Mouse (Mus musculus): ENCODE results near the gene CN725425. TPM values are rescaled to one million over a fixed set of nuclear protein-coding genes. Genes with fewer than 3 reads are reported as not detected.
A peak's percentile ranks its signal among the peaks of the same experiment; 100 is the strongest.

CN725425 gene
- total RNA-seq (2015) = not detected in 2 replicates
- total RNA-seq (2017) = not detected in 2 replicates

DNA sequence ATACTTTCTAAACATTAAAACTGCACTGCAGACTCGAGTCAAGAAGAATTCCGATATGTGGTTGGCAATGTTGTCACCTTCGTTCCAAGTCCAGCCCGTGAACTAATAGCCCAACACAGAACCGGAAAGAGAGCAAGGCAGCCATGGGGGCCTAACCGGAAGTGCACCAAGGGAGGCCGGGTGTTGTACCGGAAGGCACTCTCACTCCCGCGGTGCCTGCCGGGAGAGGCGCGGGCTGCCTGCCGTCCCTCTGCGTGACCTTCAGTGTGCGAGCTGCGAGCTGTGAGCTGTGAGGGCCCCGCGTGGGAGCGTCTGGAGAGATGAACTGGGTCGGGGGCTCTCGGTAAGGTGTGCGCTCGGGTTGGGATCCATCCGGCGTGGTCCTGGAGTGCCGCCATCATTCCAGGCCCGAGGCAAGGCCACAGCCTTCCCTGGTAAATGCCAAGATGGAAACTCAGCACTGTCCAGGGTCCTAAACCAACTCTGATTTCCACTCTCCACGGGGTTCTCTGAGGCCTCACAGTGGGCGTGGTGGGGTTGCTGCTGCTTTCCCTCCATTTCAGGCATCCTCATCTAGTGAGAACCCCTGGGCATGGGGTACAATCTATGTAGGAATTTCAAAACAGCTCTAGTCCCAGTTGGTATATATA is at the start of gene CN725425:
TSS of gene CN725425 (plus strand) at position 239 of the 650 bp plus-strand sequence.
- ATAC-seq (replicated peaks; ENCODE audit: poor library complexity) = no peak

DNA sequence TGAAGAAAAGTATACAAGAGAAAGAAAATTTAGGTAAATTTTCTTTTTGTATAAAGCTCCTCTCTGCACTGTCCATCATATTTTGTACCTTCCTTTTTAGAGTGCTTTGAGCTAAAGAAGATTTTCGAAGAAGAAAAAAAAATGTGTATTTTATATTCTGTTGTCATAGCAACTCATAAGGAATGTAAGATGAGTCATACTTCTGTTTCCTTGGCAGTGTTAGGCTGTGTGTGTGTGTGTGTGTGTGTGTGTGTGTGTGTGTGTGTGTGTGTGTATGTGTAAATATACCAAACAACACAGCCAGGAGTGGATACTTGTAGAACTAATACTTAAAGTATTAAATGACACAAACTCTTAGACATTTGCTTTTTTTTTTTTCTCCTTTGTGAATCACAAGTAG is 46.7 kb upstream of the CN725425 start:
- no peak for ATAC-seq (replicated peaks; ENCODE audit: poor library complexity)

DNA sequence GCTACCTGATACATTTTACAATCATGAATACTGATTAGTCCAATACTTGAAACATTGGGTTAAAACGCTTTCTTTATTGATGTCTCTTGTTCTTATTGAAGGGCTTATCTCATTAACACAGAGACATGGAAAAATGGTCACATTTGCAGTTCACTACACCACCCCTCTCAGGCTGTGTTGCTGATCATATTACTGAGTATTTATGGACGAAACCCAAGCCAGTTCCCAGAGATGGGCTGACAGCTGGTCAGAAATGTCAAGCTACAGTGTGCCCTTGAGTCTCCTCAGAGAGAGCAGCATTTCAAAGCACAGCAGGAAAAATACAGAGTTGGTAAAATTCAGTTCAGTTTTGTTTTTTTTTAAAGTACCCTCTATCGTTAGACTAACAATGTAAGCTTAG is 46.0 kb upstream of the CN725425 start:
- ATAC-seq (replicated peaks; ENCODE audit: poor library complexity) = no peak

DNA sequence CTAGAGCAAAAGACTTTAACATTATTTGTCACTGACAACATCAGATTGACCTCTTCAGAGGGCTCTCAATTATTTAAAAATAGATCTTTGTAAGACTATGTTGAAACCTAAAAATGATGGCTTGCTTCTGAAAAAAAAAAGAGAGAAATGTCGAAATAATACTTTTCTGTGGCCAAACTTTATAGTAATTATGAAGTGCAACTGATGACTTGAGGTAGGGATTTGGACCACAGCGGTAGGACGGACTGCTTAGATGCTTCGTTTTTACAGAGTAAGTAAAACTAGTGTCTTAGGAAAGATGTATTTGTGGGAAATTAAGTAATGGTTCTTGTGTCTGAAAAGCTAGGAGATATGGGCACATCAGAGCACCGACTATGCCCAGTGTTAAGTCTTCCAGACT is 38.1 kb upstream of the CN725425 start:
- no peak for ATAC-seq (replicated peaks; ENCODE audit: poor library complexity)

DNA sequence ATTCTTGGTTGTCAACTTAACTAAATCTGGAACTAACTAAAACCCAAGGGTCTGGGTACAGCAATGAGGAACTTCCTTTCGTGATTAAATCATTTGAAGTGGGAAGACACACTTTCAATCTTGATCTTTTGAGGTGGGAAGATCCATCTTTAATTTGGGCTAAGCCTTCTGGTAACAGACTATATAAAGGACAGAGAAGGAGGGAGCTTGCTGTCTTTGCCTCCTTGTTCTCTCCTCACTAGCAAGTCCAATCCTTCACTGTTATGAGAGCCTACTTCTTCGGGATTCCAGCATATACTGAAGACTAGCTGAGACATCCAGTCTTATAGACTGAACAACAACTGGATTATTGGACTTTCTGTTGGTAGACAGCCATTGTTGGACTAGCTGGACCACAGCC is 35.8 kb upstream of the CN725425 start:
- no peak for ATAC-seq (replicated peaks; ENCODE audit: poor library complexity)

DNA sequence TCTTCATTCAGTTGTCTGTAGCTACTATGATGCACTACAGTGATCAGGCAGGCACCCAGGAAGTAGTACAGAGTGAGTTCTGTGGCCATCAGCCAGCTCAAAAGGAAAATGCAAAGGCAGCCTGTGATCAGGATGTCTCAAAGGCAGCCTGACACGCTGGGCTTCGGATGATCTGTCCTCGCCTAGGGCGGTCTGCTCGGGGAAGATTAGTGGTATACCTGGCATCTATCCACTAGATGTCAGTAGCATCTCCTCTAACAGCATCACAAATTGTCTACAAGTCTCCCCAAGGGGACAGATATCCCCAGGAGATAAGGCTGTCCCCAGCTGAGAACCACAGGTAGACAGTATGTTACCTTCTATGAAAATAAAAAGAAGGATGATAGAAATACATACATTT is 34.3 kb upstream of the CN725425 start:
- ATAC-seq (replicated peaks; ENCODE audit: poor library complexity) = peak; percentile 67

DNA sequence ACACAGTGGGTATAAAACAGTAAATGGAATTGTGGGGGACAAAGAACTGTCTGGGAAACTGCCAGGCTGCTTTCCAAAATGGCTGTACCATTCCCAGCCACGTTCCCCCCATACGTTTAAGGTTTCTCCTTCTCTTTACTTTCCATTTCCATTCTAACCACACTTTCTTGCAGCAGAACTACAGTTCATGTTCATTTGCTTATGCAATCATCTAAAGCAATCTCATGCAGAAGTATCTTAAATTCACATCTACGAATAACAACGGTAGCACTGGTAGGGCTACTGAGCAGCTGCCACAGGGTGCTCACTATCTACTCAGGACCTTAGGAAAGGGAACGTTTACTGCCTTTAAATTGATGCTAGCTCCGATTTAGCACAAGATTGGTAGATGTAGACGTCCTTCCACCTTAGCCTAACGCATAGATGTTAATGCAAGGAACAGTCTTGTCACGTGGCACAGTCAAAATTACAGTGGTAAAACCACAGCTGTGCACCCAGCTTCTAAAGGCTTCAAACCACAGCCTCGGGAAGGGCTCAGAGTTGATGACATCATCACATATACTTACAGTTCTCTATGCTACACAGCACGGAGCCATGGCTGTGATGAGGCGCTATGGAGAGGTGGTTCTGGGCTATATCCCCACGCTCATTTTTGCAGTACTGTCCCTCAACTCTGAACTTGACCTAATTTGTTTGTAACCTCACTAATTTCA is 31.3 kb upstream of the CN725425 start:
- peak; percentile 70 for ATAC-seq (replicated peaks; ENCODE audit: poor library complexity)

DNA sequence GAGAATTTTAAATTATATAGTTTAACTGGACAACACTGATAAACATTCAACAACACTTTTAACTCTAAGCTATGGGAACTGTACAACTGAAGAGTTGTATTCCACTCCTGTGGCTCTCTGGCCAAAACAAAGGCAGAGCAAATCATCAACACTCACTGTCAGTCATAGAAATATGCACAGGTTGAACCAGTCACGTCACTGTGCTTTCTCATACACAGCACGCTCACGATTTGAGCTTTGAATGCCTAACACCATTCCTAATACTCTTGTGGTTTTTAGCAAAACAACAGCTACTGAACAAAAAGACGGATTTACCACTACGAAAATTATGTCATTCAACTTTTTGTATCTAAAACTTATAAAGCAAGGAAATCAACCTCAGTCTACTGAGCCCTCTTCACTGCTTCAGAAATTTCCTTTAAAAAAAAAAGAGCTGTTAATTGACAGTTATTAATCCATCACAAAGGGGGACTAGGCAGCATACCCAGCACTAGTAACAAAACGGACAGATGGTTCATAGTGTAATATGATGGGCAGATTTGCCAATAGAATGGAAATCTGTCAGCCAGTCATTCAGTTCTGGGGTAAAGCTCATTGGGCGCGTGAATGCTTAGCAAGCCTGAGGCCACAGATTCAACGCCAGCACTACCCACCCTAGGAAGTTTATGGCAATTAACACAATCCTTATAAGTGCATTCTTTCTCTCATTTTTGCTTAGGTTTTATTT is 28.5 kb upstream of the CN725425 start:
- no peak for ATAC-seq (replicated peaks; ENCODE audit: poor library complexity)

DNA sequence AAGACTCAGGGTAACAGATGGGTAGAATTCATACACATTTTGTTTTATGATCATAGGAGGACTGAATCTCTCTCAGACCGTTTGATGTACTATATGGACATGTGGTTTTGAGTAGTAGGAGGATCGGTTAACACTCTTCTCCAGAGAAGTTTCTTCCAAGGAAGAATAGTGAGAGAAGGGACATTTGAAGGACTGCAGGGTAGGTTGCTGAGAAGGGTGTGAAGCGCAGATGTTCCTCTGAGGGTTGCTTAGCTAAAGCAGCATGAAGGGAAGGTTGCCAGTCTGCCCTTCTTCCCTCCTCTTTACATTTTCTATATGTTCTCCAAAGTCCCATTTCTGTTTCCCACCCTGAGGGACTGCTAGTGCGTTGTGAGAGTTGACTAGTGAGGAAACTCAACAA is 28.0 kb upstream of the CN725425 start:
- ATAC-seq (replicated peaks; ENCODE audit: poor library complexity) = no peak

DNA sequence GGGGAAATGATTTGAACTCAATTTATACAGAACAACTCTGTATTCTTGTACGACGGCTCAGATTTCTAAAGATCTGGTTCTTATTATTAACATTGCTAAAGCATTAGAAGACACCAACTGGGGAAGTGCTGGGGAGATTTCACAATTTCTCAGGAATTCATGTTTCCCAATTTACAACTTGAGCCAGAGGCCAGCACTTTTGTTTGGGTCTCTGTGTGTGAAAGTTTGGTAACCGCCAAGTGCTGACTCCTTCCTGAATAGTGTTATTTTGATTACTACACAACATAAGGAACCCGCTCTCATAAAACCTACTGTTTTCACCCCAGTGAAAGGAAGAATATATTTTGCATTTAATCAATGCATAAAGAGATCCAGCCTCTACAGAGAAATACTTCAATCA is 27.1 kb upstream of the CN725425 start:
- peak; percentile 66 for ATAC-seq (replicated peaks; ENCODE audit: poor library complexity)

DNA sequence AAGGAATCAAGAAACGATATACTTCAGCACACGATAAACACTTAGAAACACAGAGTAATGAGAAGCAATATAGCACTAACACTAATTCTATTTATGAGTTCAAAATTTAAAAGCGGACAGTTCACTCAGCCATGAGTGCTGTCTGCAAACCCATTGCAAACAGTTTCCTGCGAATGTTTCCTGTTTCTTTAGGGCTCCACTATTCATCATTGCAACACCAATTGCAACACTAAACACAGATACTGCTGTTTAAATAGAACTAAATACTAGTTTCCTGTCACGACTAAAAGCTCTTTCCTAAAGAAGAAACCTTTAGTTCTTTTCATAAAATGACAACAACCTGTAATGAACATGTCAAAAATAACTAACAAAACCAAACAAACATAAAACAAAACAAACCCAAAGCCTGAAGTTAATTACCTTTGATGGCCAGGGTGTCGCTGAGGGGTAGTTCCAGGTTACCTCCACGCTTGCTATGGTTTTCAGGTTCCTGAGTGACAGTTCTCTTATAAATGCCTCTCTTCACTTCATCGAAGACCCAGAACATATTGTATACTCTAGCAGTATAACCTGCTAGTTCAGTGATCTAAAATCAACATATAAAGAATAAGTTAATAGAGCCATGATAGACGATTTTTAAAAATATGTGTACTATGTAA is 20.5 kb upstream of the CN725425 start:
- ATAC-seq (replicated peaks; ENCODE audit: poor library complexity) = peak; percentile 98

DNA sequence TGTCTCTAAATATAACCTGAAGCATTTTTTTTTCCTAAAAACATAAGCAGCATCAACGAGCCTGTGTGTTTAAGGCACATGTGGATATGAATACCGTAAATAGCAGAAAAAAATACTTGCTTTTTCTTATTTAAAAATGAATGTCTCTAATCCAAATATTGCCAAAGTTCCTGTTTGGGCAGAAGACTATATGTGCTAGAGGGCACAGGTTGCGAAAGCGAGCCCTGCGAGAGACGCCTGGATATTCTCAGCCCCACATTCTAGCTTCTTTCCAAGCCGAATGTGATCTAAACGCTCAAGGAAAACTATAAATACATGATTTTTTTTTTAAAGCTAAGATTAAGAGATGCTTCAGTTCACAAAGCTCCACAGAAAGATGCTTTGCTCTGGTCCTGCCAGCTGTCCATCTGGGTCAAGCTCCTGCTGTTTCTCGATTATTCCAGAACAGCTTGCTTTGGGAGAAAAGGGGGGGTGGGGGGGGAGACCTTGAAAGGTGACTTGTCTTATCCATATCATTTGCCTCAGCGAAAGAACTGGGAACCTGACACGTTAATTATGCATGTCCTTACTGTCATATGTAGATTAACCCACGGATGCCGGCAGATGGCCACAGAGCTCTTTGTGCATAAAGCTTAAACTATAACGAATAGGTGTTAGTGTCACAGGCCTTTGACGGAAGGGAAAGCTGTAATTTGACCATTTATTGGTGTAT is 19.2 kb upstream of the CN725425 start:
- ATAC-seq (replicated peaks; ENCODE audit: poor library complexity) = peak; percentile 64

DNA sequence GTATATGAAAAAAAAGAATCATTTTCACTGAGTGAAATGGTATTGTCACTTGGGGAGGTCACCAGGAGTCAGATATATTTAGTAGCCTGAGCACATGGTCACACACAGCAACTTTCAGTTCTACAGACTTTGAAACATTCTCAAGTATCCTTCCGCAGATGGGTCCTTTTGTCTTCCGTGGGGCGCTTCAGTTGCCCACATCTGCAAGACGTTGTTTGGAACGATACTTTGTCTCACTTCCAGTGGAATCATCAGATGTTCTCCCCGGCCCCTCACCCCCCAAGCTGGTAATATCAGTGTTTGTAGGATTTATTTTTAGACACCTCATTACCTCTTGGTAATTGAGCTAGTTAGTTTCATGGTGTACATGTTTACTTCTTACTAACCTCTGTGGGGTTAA is 12.9 kb upstream of the CN725425 start:
- no peak for ATAC-seq (replicated peaks; ENCODE audit: poor library complexity)

DNA sequence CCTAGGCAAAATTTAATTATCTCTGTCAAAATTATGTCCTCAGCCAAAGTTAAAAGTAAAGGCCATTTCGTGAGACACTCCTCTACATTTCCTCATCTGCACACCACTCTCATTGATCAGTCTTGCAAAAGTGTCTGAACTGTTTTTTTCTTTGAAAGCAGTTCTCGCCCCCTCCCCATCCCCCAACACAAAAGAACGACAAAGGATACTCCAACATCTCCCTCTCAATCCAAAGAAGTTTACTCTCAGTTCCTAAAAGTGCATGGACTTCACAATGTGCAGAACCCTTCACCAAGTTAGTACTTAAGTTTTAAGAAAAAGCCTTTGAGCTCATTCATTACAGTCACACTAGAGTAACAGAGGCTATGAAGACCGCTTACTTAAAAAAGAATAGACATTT is 9.3 kb upstream of the CN725425 start:
- ATAC-seq (replicated peaks; ENCODE audit: poor library complexity) = no peak

DNA sequence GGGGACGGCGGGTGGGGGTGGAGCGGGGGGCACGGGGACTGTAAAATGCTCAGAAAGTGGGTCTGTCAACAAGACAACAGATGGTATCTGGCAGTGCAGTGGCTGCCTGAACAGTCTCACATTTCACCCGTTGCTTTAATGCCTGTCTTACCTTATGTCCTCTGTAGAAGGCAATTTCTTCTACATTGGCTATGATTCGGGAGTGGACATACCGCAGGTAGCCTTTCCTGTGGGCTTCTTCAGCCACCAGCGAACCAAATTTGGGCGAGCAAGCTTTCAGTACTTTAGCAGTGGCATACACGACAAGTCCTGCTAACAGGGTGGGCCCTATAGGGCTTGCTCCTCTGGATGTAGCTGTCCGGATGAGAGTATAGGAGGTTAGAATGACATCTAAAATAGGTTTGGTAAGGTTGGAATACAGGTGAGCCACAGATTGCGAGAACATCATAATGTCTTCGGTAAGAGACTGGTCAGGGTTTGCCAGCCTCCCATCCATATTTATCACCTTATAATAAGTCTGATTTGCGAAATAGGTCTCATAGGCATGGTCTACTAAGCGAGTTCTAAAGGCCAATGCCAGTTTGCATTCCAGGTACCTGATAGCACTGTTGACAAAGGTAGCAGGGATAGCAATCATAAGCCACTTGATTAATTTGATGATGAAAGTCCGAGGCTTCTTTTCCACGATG is 8.6 kb upstream of the CN725425 start:
- no peak for ATAC-seq (replicated peaks; ENCODE audit: poor library complexity)

DNA sequence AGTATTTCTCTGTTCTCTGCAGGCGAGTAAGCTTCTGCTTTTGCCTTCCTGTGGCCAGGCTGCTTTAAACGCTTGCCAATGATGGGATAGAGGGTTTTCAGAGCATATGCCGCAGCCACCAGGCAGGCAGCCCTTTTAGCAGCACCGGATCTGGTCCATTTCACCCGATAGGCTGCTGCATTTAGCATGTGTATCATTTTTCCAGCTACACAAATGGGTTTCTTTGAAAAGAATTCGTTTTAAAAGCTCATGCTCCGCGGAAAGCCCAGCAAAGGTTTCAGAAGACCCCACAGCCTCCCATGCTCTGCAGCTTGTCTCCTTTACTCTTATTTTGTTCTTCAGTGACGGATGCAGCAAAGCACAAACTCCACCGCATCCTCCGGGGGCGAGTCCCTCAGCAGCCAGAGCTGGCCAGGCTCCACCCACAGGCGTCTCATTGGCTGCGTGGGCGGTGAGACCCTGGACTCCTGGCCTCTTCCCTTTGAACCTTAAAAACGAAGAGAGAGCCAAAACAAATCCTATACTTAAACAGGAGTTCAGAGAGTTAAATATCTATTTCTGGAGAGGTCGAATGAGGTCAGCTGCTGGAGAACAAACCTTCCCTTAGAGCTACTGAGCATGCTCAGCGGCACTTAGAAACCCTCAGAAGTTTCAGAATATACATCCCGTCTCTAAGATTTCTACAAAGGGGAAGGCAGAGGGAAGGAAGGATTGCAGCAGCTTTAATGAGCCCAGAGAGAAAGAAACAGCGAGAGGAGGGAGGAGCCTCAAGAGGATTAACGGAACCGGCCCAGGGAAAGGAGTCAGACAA is 7.7 kb upstream of the CN725425 start, which contains the start of gene Abcd2:
TSS of gene Abcd2 (minus strand) at position 388 of the 811 bp plus-strand sequence.
- ATAC-seq (replicated peaks; ENCODE audit: poor library complexity) = peak; percentile 83

DNA sequence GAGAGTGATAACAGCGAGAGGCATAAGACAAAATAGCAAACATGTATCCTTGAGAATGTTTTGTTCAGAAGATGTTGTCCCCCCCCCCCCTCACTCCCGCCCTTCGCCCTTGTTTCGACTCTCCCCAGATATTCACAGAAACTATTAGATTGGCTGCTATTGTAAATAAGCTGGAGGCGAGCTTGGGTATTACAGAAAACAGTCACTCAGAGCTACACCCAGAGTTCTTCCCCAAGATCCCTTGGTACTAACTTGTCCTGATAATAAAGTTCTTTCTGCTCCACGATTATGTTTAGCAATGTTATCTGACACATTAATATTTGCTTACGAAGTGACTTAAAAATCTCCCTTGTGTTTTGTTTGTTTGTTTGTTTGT is 7.1 kb upstream of the CN725425 start:
- peak; percentile 25 for ATAC-seq (replicated peaks; ENCODE audit: poor library complexity)

DNA sequence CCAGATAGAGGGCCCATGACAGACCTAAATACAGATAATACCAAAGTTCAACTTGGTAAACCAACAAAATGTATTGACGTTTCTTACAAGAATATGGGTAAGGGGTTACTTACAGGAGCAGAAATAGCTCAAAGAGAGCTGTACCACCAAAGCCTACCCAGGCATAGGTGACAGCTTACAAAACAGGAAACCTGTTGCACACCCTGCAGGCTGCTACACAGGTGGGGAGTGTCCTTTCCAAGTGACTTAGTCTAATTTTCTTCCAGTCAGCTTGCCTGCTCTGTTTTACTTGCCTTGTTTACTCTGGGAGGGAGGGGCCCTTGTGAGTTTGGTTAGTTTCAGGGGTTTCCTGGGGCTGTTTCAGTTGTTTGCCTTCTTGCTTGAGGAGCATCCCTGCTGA is 1.5 kb downstream of the CN725425 start:
- ATAC-seq (replicated peaks; ENCODE audit: poor library complexity) = no peak; the same call in 1 of the 2 replicates

DNA sequence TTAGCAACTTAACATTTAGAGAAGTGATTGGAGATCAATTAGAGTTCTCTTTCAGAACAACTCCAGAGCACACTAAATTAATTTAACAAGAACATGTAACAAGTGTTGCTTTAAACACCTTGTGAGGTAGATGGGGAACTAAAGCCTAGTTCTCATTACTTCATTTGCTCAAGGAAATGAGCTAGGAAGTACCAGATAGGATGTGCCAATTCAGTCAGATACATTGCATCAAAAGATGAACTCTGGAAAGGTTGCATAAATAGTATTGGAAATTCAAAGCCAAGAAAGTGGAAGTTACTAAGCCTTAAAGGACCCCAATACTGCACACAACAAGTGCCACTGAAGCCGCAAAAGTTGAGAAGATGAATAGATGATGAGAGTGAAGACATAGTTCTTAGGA is 3.2 kb downstream of the CN725425 start:
- peak; percentile 90 for ATAC-seq (replicated peaks; ENCODE audit: poor library complexity)
